Mouse (Mus musculus) lung, embryonic 14.5 days (tissue): ENCODE measurements at regions not wholly inside any gene's neighbourhood (a gene's known extent, or its start where the extent isn't known, plus 50 kb on each side); places are given as distances from the start of the nearest gene placed in this dataset.
"Not testable (repeated sequence)": the region's sequence is repeated elsewhere in the genome, so short reads cannot be mapped to it uniquely, and the experiment has no call there.

Source experiments
- ATAC-seq: fragments of 200-750 bp; cut with Nextera tagmentation; 2 replicates; pipeline ENCODE4 v1.8.0; 2017; ENCODE audit warnings: mild to moderate bottlenecking, moderate TSS enrichment, moderate library complexity; ENCODE audit not compliant: insufficient read depth
- DNase-seq: peaks from one replicate; pipeline ENCODE4 v3.0.0-alpha.2; 2015
- H3K27ac ChIP-seq: fragments of 300-500 bp; sonication (generic); 2 replicates; pipeline ENCODE4 v1.5.1; 2014; ENCODE audit warnings: low read depth, mild to moderate bottlenecking, moderate library complexity
- H3K27me3 ChIP-seq: fragments of 300-500 bp; sonication (generic); 2 replicates; pipeline ENCODE4 v1.6.1; 2014; ENCODE audit warnings: low read length, control low read depth; ENCODE audit not compliant: insufficient read depth
- H3K36me3 ChIP-seq: fragments of 300-500 bp; sonication (generic); 2 replicates; pipeline ENCODE4 v1.6.1; 2014; ENCODE audit warnings: control low read depth; ENCODE audit not compliant: insufficient read depth
- H3K4me1 ChIP-seq: fragments of 300-500 bp; sonication (generic); 2 replicates; pipeline ENCODE4 v1.6.1; 2014; ENCODE audit warnings: antibody characterized with exemption, control low read depth; ENCODE audit not compliant: insufficient read depth
- H3K4me2 ChIP-seq: fragments of 300-500 bp; sonication (generic); 2 replicates; pipeline ENCODE4 v1.6.1; 2014; ENCODE audit warnings: mild to moderate bottlenecking
- H3K4me3 ChIP-seq: fragments of 300-500 bp; sonication (generic); 2 replicates; pipeline ENCODE4 v1.5.1; 2014; ENCODE audit warnings: low read depth, low read length
- H3K9ac ChIP-seq: fragments of 300-500 bp; sonication (generic); 2 replicates; pipeline ENCODE4 v1.6.1; 2014
- H3K9me3 ChIP-seq: fragments of 300-500 bp; sonication (generic); 2 replicates; pipeline ENCODE4 v1.6.1; 2016; ENCODE audit warnings: low read depth, low read length, control low read depth
- CTCF ChIP-seq: IDR thresholded peaks from 2 replicates; pipeline ENCODE4 v1.5.1; 2016; ENCODE audit warnings: antibody characterized with exemption, low read depth
- WGBS: fragments of 180-500 bp; shearing (Covaris S2); extraction: QIAGEN DNeasy Blood & Tissue Kit; methylation state at CpG from one replicate; pipeline ENCODE4 v1.1.7; 2014; 5-methylcytosine and 5-hydroxymethylcytosine counted together

GRCm38 (mm10) chr17:91733927-91734324 lies 641.1 kb upstream of the Nrxn1 start:
- no peak for TF ChIP-seq CTCF
- Histone ChIP-seq H3K4me3 (no peak overlapping the region), H3K36me3 (no peaks in the 10 kb centered on the region), H3K27ac (no peak overlapping the region), H3K27me3 (no peaks in the 10 kb centered on the region), H3K9ac (no peak overlapping the region), H3K4me1 (no peaks in the 10 kb centered on the region), H3K9me3 (no peaks in the 10 kb centered on the region), H3K4me2 (no peak overlapping the region)
- ATAC-seq: no peak
- 65% methylated on average over 1 of the region's 1 CpGs for WGBS
- DNase-seq: no peak

- DNase-seq (no peak), ATAC-seq (no peak)
- H3K4me1 ChIP-seq: no peaks in the 10 kb centered on the region
- 58% methylated on average over 2 of the region's 2 CpGs for WGBS
- H3K27me3 ChIP-seq: no peaks in the 10 kb centered on the region
- H3K4me2 ChIP-seq: no peak overlapping the region
- H3K9ac ChIP-seq: no peak overlapping the region
- H3K36me3 ChIP-seq: no peaks in the 10 kb centered on the region
- no peaks in the 10 kb centered on the region for H3K9me3 ChIP-seq
- no peak overlapping the region for H3K27ac ChIP-seq
- no peak for TF ChIP-seq CTCF
- H3K4me3 ChIP-seq: no peak overlapping the region
These were observed 640.5 kb upstream of the Nrxn1 start for GRCm38 (mm10) chr17:91733174-91733926.

DNA sequence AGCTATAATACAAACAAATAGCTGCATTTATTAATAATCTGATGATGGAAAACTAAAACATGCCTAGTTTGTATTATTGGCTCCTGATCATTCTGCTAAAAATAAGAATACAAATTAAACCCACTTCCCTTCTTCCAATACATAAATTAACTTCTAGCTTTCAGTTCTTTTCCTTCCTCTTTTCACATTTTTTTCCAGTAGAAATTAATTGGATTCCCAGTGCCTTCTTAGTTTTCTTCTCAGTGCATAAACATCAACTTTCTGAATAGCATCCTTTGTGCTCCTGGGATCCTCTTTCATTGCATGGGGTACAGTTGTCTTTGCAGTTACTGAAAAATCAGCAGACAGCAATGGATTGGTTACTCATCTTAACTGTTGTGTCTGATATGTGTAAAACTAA lies 617.5 kb upstream of the Nrxn1 start:
- H3K36me3 ChIP-seq: no peaks in the 10 kb centered on the region
- ATAC-seq: no peak
- no peaks in the 10 kb centered on the region for H3K4me1 ChIP-seq
- H3K9ac ChIP-seq: no peak overlapping the region
- no peak for TF ChIP-seq CTCF
- no peak overlapping the region for H3K27ac ChIP-seq
- no peak overlapping the region for H3K4me3 ChIP-seq
- H3K27me3 ChIP-seq: no peaks in the 10 kb centered on the region
- H3K4me2 ChIP-seq: no peak overlapping the region
- no peak for DNase-seq
- H3K9me3 ChIP-seq: no peaks in the 10 kb centered on the region

DNA sequence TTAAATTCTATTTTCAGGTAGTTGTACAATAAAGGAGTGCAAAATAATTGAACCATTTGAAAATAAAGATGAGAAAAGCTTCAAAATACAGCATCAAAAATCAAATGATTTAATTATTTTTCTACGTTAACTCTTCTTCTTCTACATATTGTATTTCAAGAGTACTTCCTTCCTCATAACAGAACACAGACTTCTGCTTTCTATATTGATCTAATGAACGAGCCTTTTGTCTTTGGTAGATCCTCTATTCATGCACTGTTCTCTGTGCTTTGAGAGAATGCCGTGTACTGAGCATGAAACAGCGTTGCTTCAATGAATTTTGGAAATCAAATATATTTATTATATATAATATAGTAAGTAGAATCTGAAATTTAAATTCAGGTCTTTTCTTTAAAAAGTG lies 598.2 kb upstream of the Nrxn1 start:
- no peak for TF ChIP-seq CTCF
- Histone ChIP-seq H3K36me3 (no peaks in the 10 kb centered on the region), H3K4me3 (no peak overlapping the region), H3K27ac (no peak overlapping the region), H3K9me3 (no peaks in the 10 kb centered on the region), H3K4me1 (no peaks in the 10 kb centered on the region), H3K4me2 (no peak overlapping the region), H3K9ac (no peak overlapping the region), H3K27me3 (no peaks in the 10 kb centered on the region)
- ATAC-seq (no peak), DNase-seq (no peak)
- 81% methylated on average over 4 of the region's 4 CpGs for WGBS

- no peak for TF ChIP-seq CTCF
- H3K9me3 ChIP-seq: no peaks in the 10 kb centered on the region
- H3K9ac ChIP-seq: no peak overlapping the region
- no peaks in the 10 kb centered on the region for H3K4me1 ChIP-seq
- H3K27me3 ChIP-seq: no peaks in the 10 kb centered on the region
- ATAC-seq: no peak
- H3K4me3 ChIP-seq: no peak overlapping the region
- H3K27ac ChIP-seq: no peak overlapping the region
- no peak for DNase-seq
- no peaks in the 10 kb centered on the region for H3K36me3 ChIP-seq
- no peak overlapping the region for H3K4me2 ChIP-seq
These were observed 564.6 kb upstream of the Nrxn1 start for GRCm38 (mm10) chr17:91657449-91657848.

DNA sequence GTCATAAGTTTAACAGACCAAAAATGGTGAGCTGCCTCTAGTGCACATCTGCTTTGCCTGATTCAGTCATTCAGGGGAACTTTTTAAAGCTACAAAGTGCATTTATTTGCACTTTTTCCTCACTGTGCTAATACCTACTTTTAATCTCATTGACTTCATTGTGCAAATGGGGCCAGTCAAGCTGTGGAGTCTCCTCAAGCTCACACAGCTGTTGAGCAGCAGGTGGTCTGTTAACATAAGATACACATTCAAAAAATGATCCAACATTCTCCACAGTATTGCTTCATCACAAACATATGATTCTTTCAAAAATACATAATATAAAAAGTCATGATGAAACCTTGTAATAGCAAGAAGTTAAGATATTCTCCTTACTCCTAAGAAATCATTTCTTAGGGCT lies 564.2 kb upstream of the Nrxn1 start:
- ATAC-seq: no peak
- no peak overlapping the region for H3K4me3 ChIP-seq
- no peak overlapping the region for H3K4me2 ChIP-seq
- no peak for DNase-seq
- H3K36me3 ChIP-seq: no peaks in the 10 kb centered on the region
- no peak overlapping the region for H3K9ac ChIP-seq
- no peak overlapping the region for H3K27ac ChIP-seq
- H3K4me1 ChIP-seq: no peaks in the 10 kb centered on the region
- no peak for TF ChIP-seq CTCF
- no peaks in the 10 kb centered on the region for H3K9me3 ChIP-seq
- H3K27me3 ChIP-seq: no peaks in the 10 kb centered on the region

- DNase-seq (no peak), ATAC-seq (no peak)
- no peaks in the 10 kb centered on the region for H3K36me3 ChIP-seq
- H3K4me2 ChIP-seq: no peak overlapping the region
- no peaks in the 10 kb centered on the region for H3K4me1 ChIP-seq
- no peak overlapping the region for H3K4me3 ChIP-seq
- H3K27ac ChIP-seq: no peak overlapping the region
- H3K27me3 ChIP-seq: no peaks in the 10 kb centered on the region
- no peaks in the 10 kb centered on the region for H3K9me3 ChIP-seq
- no peak for TF ChIP-seq CTCF
- no peak overlapping the region for H3K9ac ChIP-seq
These were observed 539.0 kb upstream of the Nrxn1 start for GRCm38 (mm10) chr17:91631915-91632314.

DNA sequence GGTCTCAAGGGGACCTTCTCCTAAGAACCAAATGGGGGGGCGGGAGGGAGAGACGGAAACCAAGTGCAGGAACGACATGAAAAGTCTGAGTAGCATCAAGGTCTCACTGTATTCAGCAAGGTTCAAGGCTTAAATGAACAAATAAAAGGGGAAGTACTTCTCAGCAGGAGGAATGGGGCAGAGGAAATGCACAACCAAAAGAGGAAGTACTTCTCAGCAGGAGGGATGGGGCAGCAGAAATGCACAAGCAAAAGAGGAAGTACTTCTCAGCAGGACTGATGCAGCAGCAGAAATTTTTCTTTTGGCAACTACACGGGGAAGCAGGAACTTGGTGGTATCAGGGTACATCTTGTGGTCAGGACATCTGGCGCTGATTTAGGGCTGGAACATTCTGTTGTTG lies 521.3 kb upstream of the Nrxn1 start:
- ATAC-seq, H3K27ac ChIP-seq, DNase-seq, H3K9ac ChIP-seq, H3K36me3 ChIP-seq, H3K4me1 ChIP-seq, H3K27me3 ChIP-seq, H3K4me2 ChIP-seq, H3K4me3 ChIP-seq, H3K9me3 ChIP-seq: not testable (repeated sequence)
- 83% methylated on average over 5 of the region's 5 CpGs for WGBS
